In the genomic region with DNA sequence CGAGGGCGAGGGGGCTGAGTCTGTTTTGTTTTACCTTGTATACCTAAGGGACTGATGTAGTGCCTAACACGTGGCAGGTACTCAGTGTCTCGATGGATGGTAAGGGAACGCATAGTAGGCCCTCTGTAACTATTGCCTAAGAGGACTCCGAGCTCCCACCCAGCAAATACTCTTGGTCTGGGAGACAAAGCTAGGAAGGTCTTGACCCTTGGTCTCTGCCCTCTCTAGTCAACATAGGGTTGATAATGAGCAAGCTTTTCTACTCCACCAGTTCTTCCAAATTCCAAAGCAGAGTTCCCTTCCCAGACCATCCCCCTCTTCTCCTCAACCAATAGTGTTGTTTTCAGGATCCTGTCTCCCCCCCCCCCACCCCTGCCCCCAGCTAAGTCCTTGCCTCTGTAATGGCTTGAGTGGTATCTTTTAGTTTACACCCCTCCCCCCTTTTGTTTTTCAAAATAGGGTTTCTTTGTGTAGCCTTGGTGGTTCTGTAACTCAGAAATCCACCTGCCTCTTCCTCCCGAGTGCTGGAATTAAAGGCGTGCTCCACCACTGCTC, we compare ENCODE assay signal across 8 mouse cellular contexts. TPM values are rescaled to one million over a fixed set of nuclear protein-coding genes. Genes with fewer than 3 reads are reported as not detected.
DNase-seq lines count a peak whose midpoint lies in the region; ATAC-seq and TF ChIP-seq lines count a peak whose summit lies in the region.
"Had no signal": no experiment of that assay in that cellular context is flagged by ENCODE, and none has a peak within 500 bp of the region (broad histone marks: within the 10 kb centered on the region; RNA-seq: fewer than 3 reads in every experiment).

No protein-coding gene starts in this region.

- H3K36me3 ChIP-seq in lung, embryonic 14.5 days (ENCODE audit: insufficient read depth): 0 out of 2 replicates have a peak, but pooled peaks cover 3% of the 10 kb centered on the region
- H3K36me3 ChIP-seq in embryonic facial prominence, embryonic 14.5 days (ENCODE audit: control insufficient read depth, insufficient read depth, low read length): no peaks in the 10 kb centered on the region
- H3K36me3 ChIP-seq in hindbrain, embryonic 16.5 days (ENCODE audit: control insufficient read depth, insufficient read depth, low read length): no peaks in the 10 kb centered on the region
- H3K36me3 ChIP-seq in neural tube, embryonic 13.5 days: no peaks in the 10 kb centered on the region

- H3K27ac ChIP-seq in lung, embryonic 14.5 days (ENCODE audit: low read depth): no peak overlapping the region
- H3K27ac ChIP-seq in embryonic facial prominence, embryonic 14.5 days (replicated peaks; ENCODE audit: low read depth, low read length): no peak overlapping the region
- H3K27ac ChIP-seq in hindbrain, embryonic 16.5 days (ENCODE audit: low read depth, low read length): no peak overlapping the region
- no peak overlapping the region for H3K27ac ChIP-seq in neural tube, embryonic 13.5 days (replicated peaks)

- peak overlapping the region; percentile 72 for H3K4me2 ChIP-seq in lung, embryonic 14.5 days
- H3K4me2 ChIP-seq in embryonic facial prominence, embryonic 14.5 days (ENCODE audit: low read depth, low read length): peak overlapping the region; percentile 61
- H3K4me2 ChIP-seq in hindbrain, embryonic 16.5 days (ENCODE audit: low read length): peak overlapping the region; percentile 79
- peak overlapping the region; percentile 70 for H3K4me2 ChIP-seq in neural tube, embryonic 13.5 days

- no peaks in the 10 kb centered on the region for H3K27me3 ChIP-seq in lung, embryonic 14.5 days (ENCODE audit: insufficient read depth, low read length)
- H3K27me3 ChIP-seq in embryonic facial prominence, embryonic 14.5 days (replicated peaks; ENCODE audit: control insufficient read depth, insufficient read depth, low read length): no peaks in the 10 kb centered on the region; the same call in 1 of the 2 replicates
- no peaks in the 10 kb centered on the region for H3K27me3 ChIP-seq in hindbrain, embryonic 16.5 days (replicated peaks; ENCODE audit: control insufficient read depth, insufficient read depth, low read length)
- H3K27me3 ChIP-seq in neural tube, embryonic 13.5 days: no peaks in the 10 kb centered on the region
- H3K27me3 ChIP-seq: Patski had no signal

- 59% methylated on average over 8 of the region's 8 CpGs for WGBS in lung, embryonic 14.5 days
- 47% methylated on average over 8 of the region's 8 CpGs for whole genome bisulfite sequencing in embryonic facial prominence, embryonic 14.5 days
- 59% methylated on average over 8 of the region's 8 CpGs for WGBS in hindbrain, embryonic 16.5 days
- 50% methylated on average over 8 of the region's 8 CpGs for WGBS in neural tube, embryonic 13.5 days

- intact Hi-C loops in left cerebral cortex, postnatal 10 days (cut with DNase I): no loop called here

- H3K4me1 ChIP-seq in lung, embryonic 14.5 days (ENCODE audit: insufficient read depth): no peaks in the 10 kb centered on the region; the same call in 1 of the 2 replicates
- 0 out of 2 replicates have a peak, but pooled peaks cover 10% of the 10 kb centered on the region for H3K4me1 ChIP-seq in embryonic facial prominence, embryonic 14.5 days (ENCODE audit: control insufficient read depth, insufficient read depth, low read length)
- peaks cover 14% of the 10 kb centered on the region for H3K4me1 ChIP-seq in hindbrain, embryonic 16.5 days (ENCODE audit: control insufficient read depth, insufficient read depth, low read depth, low read length)
- H3K4me1 ChIP-seq in neural tube, embryonic 13.5 days (replicated peaks): peaks cover 33% of the 10 kb centered on the region

- no peaks in the 10 kb centered on the region for H3K9me3 ChIP-seq in lung, embryonic 14.5 days (ENCODE audit: low read depth, low read length)
- no peaks in the 10 kb centered on the region for H3K9me3 ChIP-seq in embryonic facial prominence, embryonic 14.5 days (ENCODE audit: control insufficient read depth, low read length)
- H3K9me3 ChIP-seq in hindbrain, embryonic 16.5 days (ENCODE audit: control insufficient read depth, low read length): no peaks in the 10 kb centered on the region
- H3K9me3 ChIP-seq in neural tube, embryonic 13.5 days: no peaks in the 10 kb centered on the region

- TF ChIP-seq CTCF in lung, embryonic 14.5 days (IDR thresholded peaks at IDR 0.05; ENCODE audit: low read depth): no peak

- H3K9ac ChIP-seq in lung, embryonic 14.5 days: no peak overlapping the region
- no peak overlapping the region for H3K9ac ChIP-seq in embryonic facial prominence, embryonic 14.5 days (ENCODE audit: low read depth, low read length)
- no peak overlapping the region for H3K9ac ChIP-seq in hindbrain, embryonic 16.5 days (ENCODE audit: low read depth, low read length)
- H3K9ac ChIP-seq in neural tube, embryonic 13.5 days: 0 out of 2 replicates have a peak overlapping the region, but pooled peaks have one; percentile 87

- no peak for ATAC-seq in lung, embryonic 14.5 days (ENCODE audit: insufficient read depth)
- ATAC-seq in embryonic facial prominence, embryonic 14.5 days (ENCODE audit: low read depth): no peak
- no peak for ATAC-seq in hindbrain, embryonic 16.5 days
- ATAC-seq in neural tube, embryonic 13.5 days (ENCODE audit: low read depth): no peak
- ATAC-seq: Patski had no signal

- DNase-seq in lung, embryonic 14.5 days: no peak
- DNase-seq in lung, postnatal 25 days (ENCODE audit: low spot score): no peak
- DNase-seq in embryonic facial prominence, embryonic 14.5 days (ENCODE audit: low spot score): no peak
- DNase-seq in left cerebral cortex, postnatal 10 days (ENCODE audit: extremely low spot score in 1 of 2, low spot score in 2 of 2): no peak
- DNase-seq in adrenal gland, adult (ENCODE audit: inconsistent age in 2 of 2, low spot score in 1 of 2): no peak

- peak overlapping the region; percentile 62; the same call in 1 of the 2 replicates for H3K4me3 ChIP-seq in lung, embryonic 14.5 days (ENCODE audit: low read depth, low read length)
- H3K4me3 ChIP-seq in embryonic facial prominence, embryonic 14.5 days (ENCODE audit: low read depth, low read length): peak overlapping the region; percentile 62
- no peak overlapping the region for H3K4me3 ChIP-seq in hindbrain, embryonic 16.5 days (ENCODE audit: low read length)
- H3K4me3 ChIP-seq in neural tube, embryonic 13.5 days: peak overlapping the region; percentile 67; the same call in 1 of the 2 replicates

RNA-seq across cellular contexts. Expression of a gene that starts 3.8 kb away (rescaled TPM):
- 14.5 and 14.6 TPM in 2 replicates for polyA plus RNA-seq in lung, embryonic 14.5 days (2014; fragmentation: Nextera tagmentation; extraction: Ambion mirVana)
- 11.9 and 13.2 TPM in 2 replicates for polyA plus RNA-seq in embryonic facial prominence, embryonic 14.5 days (2014; fragmentation: Nextera tagmentation; extraction: Ambion mirVana)
- polyA plus RNA-seq in hindbrain, embryonic 16.5 days (2015; fragmentation: Nextera tagmentation; extraction: Ambion mirVana): 12.8 and 15.6 TPM in 2 replicates
- 10.9 and 11.8 TPM in 2 replicates for polyA plus RNA-seq in neural tube, embryonic 13.5 days (2015; fragmentation: Nextera tagmentation; extraction: Ambion mirVana)
- total RNA-seq in left cerebral cortex, postnatal 10 days (2021): 10 to 100 TPM; 31.2 to 31.7 TPM

RNA-seq across cellular contexts. Expression of a gene that starts 32.6 kb away (rescaled TPM):
- 27.0 and 29.4 TPM in 2 replicates for polyA plus RNA-seq in lung, embryonic 14.5 days (2014; fragmentation: Nextera tagmentation; extraction: Ambion mirVana)
- 24.0 and 24.7 TPM in 2 replicates for polyA plus RNA-seq in embryonic facial prominence, embryonic 14.5 days (2014; fragmentation: Nextera tagmentation; extraction: Ambion mirVana)
- 80.7 and 80.9 TPM in 2 replicates for polyA plus RNA-seq in hindbrain, embryonic 16.5 days (2015; fragmentation: Nextera tagmentation; extraction: Ambion mirVana)
- polyA plus RNA-seq in neural tube, embryonic 13.5 days (2015; fragmentation: Nextera tagmentation; extraction: Ambion mirVana): 70.7 and 74.4 TPM in 2 replicates
- total RNA-seq in left cerebral cortex, postnatal 10 days (2021): 100 to 1,000 TPM; 214 to 221 TPM

RNA-seq across cellular contexts. Expression of a gene that starts 46.6 kb away (rescaled TPM):
- polyA plus RNA-seq in lung, embryonic 14.5 days (2014; fragmentation: Nextera tagmentation; extraction: Ambion mirVana): 38.0 TPM in 2 replicates
- polyA plus RNA-seq in embryonic facial prominence, embryonic 14.5 days (2014; fragmentation: Nextera tagmentation; extraction: Ambion mirVana): 35.8 and 38.3 TPM in 2 replicates
- polyA plus RNA-seq in hindbrain, embryonic 16.5 days (2015; fragmentation: Nextera tagmentation; extraction: Ambion mirVana): 38.7 and 39.1 TPM in 2 replicates
- polyA plus RNA-seq in neural tube, embryonic 13.5 days (2015; fragmentation: Nextera tagmentation; extraction: Ambion mirVana): 35.6 and 38.0 TPM in 2 replicates
- 10 to 100 TPM; 51.7 to 61.3 TPM for total RNA-seq in left cerebral cortex, postnatal 10 days (2021)
